Mouse (Mus musculus): ENCODE data around the gene Acat3. TPM values are rescaled to one million over a fixed set of nuclear protein-coding genes. Genes with fewer than 3 reads are reported as not detected.

The Acat3 gene
- polyA plus RNA-seq, 2 experiments from 2014 or later: 0.52 TPM; not detected in 1

Other genes starting within 250 kb of the Acat3 start
- 10 to 100 TPM; 45.2 to 46.1 TPM for gene Igf2r, start 170.9 kb downstream of the Acat3 start, polyA plus RNA-seq (2017; shearing (Covaris generic))
- gene Mas1, start 72.5 kb downstream of the Acat3 start, polyA plus RNA-seq (2017; shearing (Covaris generic)): under 1 TPM in 1 of 2 experiments, not detected in 1; 0.62 TPM
- gene Mrgprh, start 64.6 kb downstream of the Acat3 start, polyA plus RNA-seq (2017; shearing (Covaris generic)): not detected
- gene Pnldc1, start 30.4 kb downstream of the Acat3 start, polyA plus RNA-seq (2017; shearing (Covaris generic)): 1 to 10 TPM in 1 of 2 experiments, under 1 TPM in 1; 0.55 to 1.3 TPM
- gene Tcp1, start 24.9 kb downstream of the Acat3 start, polyA plus RNA-seq (2017; shearing (Covaris generic)): 100 to 1,000 TPM; 221 to 225 TPM
- gene Mrpl18, start 24.3 kb downstream of the Acat3 start, polyA plus RNA-seq (2017; shearing (Covaris generic)): 100 to 1,000 TPM; 187 to 190 TPM
- 10 to 100 TPM; 53.6 to 68.3 TPM for gene Acat2, start 20.1 kb upstream of the Acat3 start, polyA plus RNA-seq (2017; shearing (Covaris generic))
- 100 to 1,000 TPM in 1 of 2 experiments, 10 to 100 TPM in 1; 97.3 to 149 TPM for gene Wtap, start 53.6 kb upstream of the Acat3 start, polyA plus RNA-seq (2017; shearing (Covaris generic))
- 10 to 100 TPM; 50.5 to 67.6 TPM for gene Sod2, start 66.2 kb upstream of the Acat3 start, polyA plus RNA-seq (2017; shearing (Covaris generic))
- not detected for gene Gpr31b, start 111.7 kb upstream of the Acat3 start, polyA plus RNA-seq (2017; shearing (Covaris generic))
- gene Tcp10b, start 120.5 kb upstream of the Acat3 start, polyA plus RNA-seq (2017; shearing (Covaris generic)): not detected
- not detected for gene Unc93a, start 191.2 kb upstream of the Acat3 start, polyA plus RNA-seq (2017; shearing (Covaris generic))